Mouse (Mus musculus): ENCODE results near the gene Cth.
"Not testable (repeated sequence)": the region's sequence is repeated elsewhere in the genome, so short reads cannot be mapped to it uniquely, and the experiment has no call there.

The Cth gene

GRCm38 (mm10) chr3:157924692-157925328 lies at the start of gene Cth:
Gene Cth (minus strand): TSS chr3:157925077.
- DNase-seq: peak; percentile 86 to 91

- DNase-seq: no peak
These were observed 48.4 kb upstream of the Cth start for GRCm38 (mm10) chr3:157973236-157973635.

GRCm38 (mm10) chr3:157971151-157971550 lies 46.3 kb upstream of the Cth start:
- no peak for DNase-seq

DNA sequence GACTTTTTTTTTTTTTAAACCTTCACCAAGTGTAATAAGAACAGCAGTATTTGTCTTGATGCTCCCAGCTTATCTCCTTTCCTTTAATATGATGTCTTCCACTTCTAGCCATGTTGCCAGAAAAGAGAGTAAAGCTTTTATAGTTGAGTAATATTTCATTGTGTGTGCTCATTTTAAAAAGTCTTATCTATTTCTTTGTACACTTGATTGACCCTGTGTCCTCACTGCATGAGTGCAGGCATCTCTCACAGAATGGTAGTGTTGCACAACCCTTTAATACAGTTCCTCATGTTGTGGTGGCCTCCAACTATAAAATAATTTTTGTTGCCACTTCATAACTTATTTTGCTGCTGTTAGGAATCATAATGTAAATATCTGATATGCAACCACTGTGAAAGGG lies 32.4 kb upstream of the Cth start:
- DNase-seq: no peak

GRCm38 (mm10) chr3:157956201-157956600 lies 31.3 kb upstream of the Cth start:
- no peak for DNase-seq

DNA sequence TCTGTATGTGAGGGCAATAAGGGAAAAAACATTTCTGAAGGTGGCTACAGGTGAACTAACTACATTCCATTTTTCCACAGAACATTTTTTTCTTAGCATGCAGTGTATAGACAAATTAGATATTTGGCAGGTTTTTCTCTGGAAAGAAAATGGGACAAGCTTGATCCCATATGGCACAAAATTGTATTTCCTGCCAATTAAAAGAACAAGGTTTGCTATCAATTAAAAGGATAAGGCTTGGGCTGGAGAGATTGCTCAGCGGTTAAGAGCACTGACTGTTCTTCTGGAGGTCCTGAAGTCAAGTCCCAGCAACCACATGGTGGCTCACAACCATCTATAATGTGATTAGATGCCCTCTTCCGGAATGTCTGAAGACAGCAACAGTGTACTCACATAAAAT lies 30.6 kb upstream of the Cth start:
- DNase-seq: no peak

DNA sequence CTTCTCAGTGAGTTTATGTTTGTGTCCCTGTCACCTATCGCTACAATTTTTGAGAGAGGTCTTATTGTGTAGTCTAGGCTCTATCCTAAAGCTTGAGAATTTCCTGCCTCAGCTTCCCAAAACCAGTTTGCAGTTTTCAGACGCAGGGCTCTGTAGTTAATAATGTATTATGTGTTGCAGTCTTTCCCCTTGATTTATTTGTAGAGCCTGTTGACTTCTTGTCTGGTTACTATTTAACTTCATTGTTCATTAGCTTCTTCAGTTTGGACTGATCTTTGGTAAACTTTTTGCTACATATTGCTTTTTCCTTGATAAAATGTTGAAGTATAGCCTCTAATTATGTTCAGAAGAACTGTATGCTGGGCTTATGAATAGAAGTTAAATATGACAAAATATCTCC lies 27.8 kb upstream of the Cth start:
- no peak for DNase-seq

DNA sequence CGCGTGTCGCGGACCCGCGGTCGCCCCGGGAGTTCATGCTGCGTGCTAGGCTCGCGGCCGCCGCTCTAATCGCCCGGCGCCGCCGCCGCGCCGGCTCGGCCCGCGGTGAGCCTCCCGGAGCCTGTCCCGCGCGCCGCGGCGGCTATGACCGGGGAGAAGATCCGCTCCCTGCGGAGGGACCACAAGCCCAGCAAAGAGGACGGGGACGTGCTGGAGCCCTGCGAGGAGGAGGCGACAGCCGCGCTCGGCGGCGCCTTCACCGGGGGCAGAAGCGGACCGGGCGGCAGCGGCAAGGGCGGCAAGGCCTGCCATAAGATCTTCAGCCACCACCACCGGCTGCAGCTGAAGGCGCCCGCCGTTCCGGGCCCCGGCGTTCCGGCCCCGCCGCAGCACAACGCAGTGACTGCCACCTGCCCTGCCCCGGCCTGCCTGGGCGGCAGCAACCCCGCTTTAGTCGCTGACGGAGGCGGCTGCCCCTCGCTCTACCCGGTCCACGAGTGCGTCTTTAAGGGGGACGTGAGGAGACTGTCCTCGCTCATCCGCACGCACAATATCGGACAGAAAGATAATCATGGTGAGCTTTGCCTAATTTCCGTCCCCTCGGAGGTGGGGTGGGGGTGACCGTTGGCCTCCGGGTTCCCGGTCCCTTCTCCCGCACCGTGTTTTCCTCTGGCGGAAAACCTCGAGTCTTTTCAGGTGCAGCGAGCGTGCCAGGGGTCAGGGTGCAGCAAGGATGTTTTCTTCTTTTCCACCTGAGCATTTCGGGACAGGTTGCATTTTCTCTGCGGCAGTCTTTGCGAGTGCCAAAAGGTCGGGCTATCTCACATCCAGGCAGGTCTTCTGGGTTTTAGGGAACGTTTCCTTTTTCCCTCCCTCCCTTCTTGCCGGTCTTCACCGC lies 22.8 kb upstream of the Cth start:
- DNase-seq: no peak

DNA sequence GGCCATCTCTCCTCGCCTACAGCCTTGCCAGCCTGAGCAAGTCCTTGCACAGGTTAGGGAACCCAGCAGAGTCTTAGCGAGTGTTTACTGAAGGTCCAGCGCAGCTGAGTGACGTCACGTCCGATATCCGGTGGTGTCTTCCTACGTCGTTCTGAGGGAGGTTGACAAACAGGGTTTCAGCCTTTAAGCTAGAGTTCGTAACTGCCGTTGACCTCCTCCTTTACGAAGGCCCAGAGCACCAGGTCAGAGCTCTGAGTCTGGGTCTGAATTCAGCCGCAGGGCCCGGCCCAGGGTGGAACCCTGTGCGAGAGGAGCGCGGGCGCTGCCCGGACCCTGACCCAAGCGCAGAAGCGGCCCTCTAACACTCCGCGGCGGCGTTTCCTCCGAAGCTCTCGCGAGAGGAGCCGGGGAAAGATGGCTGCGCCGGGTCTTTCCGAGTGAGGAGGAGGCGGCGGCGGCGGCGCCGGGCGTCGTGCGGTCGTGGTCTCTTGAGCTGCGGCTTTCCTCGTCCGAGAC lies 22.0 kb upstream of the Cth start, which contains the start of gene Ankrd13c:
Gene Ankrd13c (plus strand): TSS at position 397 of the 516 bp plus-strand sequence.
- peak; percentile 93 to 96 for DNase-seq

- no peak for DNase-seq
These were observed 13.7 kb upstream of the Cth start for GRCm38 (mm10) chr3:157938585-157938984.

DNA sequence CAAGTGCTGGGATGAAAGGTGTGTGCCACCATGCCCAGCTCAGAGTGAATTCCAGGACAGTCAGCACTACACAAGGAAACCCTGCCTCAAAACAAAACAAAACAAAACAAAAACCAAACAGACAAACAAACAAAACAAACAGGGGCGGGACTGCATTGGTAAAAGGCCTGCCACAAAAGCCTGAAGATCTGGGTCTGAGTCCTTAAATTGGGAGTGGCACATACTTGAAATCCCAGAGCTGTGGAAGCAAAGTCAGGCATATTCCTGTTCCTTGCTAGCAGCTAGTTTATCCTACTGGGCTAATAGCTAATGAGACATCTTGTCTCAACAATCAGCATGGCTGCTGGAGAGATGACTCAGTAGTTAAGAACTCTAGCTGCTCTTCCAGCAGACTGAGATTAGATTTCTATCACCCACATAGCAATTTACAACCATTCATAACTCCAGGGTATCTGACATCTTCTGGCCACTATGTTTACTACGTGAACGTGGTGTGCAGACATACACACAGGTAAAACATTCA lies 9.5 kb upstream of the Cth start:
- no peak for DNase-seq

- DNase-seq: not testable (repeated sequence)
These were observed 8.3 kb upstream of the Cth start for GRCm38 (mm10) chr3:157933223-157933622.

DNA sequence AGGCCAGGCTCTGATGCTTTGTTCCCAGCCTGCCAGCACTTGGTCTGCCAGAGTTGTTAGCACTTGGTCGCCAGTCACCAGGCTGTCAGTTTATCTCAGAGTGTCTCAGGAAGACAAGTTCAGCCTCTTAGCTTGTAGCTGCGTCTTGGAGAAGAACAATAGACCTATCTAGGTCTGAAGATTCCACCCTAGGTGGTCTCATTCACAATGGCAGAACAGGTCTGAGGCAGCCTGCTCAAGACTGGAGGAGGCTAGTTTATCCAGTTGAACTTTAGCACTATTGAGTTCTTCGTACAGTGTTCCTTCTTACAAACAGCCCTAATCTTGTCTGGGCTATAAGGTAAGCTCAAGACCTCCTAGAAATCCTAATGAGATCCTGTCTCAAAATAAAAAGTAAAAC lies 7.2 kb upstream of the Cth start:
- DNase-seq: no peak

GRCm38 (mm10) chr3:157931592-157931991 lies 6.7 kb upstream of the Cth start:
- DNase-seq: no peak

DNA sequence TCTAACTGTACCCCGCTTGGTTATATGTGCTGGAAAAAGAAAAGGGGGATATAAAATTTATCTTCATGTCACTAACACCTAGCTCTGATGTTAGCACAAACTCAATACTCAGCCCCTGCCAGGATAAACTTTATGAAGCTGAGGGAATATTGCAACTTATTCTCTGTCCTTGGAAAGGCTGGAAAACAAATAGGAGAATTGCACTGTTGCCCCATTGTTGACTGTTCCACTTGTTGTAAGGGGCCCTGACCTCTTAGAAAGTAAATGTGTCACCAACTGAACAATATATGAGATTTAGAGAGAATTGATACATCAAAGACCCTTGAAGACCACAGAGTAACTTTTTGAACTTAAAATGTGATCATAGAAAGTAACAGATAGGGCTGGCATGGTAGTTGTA lies 4.5 kb upstream of the Cth start:
- DNase-seq: no peak

DNA sequence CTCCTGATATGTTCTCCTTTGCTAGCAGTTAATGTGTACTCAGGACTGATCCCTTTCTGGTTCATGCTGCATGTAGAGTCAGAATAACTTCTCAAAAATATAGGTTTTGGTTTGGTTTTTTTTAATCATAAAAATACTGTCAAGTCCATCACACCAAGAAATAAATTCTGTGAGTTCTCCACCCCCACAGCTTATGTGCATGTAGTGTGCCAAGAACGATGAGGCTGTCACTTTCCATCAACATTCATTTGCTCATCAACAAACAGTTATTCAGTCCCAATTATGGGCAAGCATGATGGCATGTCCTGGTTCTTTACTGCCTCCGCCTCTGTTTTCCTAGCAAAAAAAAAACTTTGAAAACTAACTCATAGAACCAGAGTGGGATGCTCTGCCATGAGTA lies 3.9 kb upstream of the Cth start:
- DNase-seq: no peak

- DNase-seq: no peak
These were observed 1.9 kb upstream of the Cth start for GRCm38 (mm10) chr3:157926761-157927160.

DNA sequence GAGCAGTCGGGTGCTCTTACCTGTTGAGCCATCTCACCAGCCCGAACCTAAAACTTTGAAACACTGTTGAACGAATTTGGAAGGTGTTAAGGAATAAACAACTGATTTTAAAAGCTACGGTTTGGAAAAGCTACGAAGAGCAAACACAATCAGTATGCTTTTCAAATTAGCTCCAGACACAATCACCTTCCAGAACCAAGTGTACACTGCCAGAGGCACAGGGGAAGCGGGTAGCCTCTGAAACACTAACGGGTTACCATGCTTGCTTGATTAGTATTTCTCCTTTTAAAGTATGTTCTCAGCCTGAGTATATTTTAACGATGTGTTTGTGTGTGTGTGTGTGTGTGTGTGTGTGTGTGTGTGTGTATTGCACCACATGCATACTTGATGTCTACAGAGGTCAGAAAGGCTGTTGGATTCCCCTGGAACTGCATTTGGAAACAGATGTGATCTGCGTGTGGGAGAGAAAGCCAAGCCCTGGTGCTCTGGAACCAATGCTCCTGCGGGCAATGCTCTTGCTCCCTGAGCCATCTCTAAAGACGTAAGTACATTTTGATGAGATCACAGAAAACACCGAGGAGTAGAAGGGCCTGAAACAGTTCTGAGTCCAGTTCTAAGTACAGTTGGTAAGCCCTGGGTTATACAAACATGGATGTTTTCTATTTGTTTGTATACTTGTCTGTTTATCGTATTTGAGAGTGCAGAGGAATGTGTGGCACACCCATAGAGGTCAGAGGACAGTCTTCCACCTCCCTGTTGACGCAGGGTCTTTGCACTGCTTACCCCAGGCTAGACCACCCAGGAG lies 1.0 kb upstream of the Cth start:
- DNase-seq: no peak

DNA sequence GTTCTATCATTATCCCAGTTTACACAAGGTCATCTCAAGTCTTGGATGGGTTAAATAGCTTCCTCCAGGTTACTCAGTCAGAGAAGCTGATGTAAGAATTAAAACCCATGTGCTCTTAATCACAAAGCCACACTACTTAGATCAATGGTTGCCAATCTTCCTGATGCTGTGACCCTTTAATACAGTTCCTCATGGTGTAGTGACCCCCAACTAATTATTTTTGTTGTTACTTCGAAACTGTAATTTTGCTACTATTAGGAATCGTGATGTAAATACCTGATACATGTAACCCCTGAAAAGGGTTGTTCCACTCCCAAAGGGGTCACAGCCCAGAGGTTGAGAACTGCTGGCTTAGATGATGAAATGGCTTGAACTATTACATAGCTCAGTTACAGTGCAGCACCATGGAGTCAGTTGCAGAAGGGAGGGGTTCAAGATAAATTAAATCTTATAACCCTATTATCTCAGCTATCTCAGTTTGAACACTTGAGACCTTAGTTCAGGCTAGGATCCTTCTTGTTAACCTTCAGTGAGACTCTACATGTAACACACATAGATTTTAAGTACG lies 1.5 kb downstream of the Cth start:
- DNase-seq: no peak

DNA sequence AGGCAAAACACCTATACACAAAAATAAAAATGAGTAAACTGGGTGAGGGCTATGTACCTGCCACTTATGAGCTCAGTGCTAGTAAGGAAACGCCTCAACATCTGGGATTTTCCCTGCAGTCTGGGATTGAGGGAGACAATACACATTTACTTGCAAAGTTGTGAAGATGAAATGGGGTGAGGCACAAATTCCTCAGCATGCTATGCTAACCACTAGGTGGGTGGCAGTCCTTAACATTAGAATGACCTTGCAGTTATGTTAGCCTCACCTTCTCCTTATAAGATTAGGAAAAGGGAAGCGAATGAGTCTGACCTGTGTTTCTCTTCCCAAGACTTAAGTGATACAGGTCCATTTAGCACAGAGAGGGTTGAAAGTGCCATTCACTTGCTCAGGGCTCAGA lies 3.5 kb downstream of the Cth start:
- no peak for DNase-seq

- DNase-seq: no peak
These were observed 8.5 kb downstream of the Cth start for GRCm38 (mm10) chr3:157916336-157916735.

DNA sequence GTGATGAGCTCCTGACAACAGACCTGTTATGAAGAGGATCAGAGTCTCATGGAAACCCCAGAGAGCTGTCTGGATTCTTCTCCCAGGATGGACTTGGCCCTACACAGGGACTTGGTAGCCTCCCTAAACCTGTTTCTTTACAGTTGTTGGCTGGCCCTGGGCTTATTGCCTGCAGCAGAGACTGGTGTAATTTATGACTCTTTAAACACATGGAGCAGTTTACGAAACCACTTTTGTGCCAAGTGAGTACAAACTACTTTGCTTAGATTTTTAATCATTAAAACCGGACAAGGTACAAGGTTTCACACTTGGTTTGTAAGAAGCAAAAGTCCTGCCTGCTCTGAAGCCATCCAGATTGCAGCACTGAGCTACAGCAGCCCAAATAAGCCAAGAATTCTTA lies 12.7 kb downstream of the Cth start:
- no peak for DNase-seq

DNA sequence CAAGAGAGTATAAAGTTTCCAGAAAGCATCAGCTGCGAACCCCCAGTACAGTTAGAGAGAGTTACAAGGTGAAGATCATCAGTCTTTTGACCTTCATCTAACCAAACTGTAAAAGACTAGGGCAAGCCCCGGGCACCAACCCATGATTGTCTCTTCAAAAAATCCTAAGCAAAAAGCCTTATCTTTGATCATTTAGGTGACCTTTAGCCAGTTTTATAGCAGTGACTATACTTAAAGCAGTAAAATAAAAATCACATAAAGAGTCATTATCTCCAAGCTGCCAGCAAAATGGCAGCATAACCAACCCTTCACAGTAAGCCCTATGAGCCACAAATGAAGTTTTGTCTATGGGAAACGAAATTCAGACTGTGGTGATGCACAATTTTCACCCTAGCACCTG lies 14.6 kb downstream of the Cth start:
- no peak for DNase-seq

Measured in cerebellum, postnatal 25 days (tissue).